Mouse (Mus musculus) naive thymus-derived CD4-positive, alpha-beta T cell, adult 2 months (primary cell): ENCODE measurements at regions not wholly inside any gene's neighbourhood (a gene's known extent, or its start where the extent isn't known, plus 50 kb on each side); places are given as distances from the start of the nearest gene placed in this dataset.

Source experiments
- DNase-seq: peaks from one replicate; pipeline ENCODE4 v3.0.0-alpha.2; 2011; ENCODE audit warnings: low read depth

DNA sequence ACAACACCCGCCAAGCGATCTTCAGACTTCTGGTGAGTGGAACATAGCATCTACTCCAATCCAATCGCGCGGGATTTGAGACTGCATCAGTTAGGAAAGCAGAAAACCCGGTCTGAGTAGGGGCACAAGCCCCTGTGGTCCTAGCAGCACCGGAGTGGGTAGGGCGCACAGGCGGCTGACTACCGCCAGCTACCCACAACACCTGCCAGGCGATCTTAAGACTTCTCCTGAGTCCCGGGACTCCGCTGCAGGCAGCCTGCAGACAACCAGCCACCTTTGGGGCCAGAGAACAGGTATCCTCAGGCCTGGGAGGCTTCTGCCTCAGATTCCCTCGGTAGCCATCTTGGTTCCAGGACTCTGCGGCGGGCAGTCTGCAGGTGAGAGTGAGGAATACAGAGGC, 208.2 kb upstream of the Pdzrn3 start:
- no peak for DNase-seq

DNA sequence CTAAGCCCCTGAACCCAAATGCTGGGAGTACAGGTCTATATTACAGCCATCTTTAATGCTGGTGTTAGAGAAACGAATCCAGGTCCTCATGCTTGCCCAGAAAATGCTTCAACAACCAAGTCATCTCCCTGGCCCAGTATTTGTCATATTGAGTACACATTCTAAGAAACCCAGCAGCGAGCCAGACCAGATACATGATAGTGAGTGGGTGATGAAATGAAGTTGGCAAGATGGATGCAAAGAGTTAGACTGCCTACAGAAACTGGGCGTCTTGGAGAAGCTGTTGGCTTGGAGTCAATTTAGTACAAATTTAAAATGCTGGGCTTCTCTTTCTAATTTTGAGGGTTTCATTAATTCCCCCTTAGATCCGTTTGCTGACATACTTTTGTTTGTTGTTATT, 203.1 kb upstream of the Pdzrn3 start:
- no peak for DNase-seq

DNA sequence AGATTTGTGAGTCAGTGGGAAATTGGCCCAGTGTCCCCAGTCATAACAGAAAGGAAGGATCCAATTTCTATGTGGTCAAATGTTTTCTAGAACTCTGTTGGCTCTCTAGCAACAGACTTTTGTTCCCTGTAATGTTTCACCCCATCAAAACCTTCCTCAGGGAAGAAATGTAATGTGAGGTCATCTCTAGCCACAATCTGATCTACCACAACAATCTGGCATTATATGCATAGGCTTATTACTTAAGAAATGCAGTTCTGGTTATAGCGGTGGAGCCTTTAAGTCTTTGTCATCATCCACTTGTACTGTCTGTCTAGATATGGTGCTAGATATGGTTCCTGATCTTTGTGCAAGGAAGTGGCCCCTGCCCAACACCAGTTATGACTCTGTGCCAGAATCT, 178.4 kb upstream of the Pdzrn3 start:
- no peak for DNase-seq

DNA sequence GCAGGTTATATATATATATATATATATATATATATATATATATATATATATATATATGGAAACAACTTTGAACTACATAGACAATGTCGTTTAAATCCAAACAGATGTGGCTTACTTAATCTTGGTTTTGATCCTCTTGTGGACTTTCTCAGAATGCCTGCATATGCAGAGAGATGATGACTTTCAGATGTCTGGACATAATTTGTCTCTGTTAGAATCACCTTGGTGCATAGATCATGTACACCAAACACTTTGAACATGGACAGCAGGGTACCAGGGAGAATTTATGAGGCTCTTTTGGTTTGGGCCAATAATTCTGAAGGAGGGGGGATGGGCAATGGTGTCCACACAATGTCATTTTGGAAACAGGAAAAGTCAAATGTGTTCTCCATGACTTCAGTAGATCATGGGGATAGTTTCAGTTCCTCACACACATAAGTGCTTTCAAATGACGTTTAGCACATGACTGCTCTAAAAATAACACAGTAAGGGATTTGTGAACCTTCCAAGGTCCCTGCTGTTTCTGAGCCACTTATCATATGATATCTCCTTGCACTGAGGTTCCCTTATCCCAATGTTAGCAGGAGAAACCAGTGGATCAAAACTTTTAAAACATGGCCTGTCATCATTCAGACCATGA, 177.4 kb upstream of the Pdzrn3 start:
- DNase-seq = no peak

DNA sequence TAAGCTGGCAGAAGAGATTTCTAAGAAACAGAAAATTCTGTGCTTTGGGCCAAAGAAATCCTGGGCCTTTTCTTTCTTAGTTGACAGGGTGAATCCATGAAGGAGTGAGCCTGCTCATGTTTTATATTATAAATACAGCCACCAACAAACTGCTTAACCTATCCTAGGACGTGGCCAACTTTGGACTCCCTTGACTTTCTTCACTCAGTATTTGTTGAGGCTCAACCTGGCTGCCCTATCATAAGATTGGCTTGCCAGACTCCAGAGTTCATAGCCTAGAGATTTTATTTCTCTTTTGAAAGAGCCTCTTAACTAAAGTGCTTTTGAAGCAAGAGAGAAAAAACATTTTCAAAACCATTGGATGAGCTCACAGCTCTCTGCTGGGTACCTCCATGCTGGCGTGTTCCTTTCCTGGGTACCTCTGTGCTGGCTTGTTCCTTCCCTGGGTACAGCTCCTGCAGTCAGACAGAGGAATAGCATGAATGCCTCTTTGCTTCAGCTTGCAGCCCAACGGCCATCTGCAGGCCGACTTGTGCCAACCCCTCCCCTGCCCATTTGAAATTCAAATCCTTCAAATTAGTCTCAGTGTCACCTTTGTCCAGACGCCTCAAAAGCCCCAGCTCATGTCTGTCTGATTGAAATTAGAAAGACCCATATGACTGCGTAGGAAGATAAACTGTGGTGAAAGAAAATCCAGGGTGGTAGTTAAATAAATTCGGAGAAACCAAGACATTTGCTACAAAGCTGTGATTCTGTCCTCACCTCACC, 173.0 kb upstream of the Pdzrn3 start:
- no peak for DNase-seq

DNA sequence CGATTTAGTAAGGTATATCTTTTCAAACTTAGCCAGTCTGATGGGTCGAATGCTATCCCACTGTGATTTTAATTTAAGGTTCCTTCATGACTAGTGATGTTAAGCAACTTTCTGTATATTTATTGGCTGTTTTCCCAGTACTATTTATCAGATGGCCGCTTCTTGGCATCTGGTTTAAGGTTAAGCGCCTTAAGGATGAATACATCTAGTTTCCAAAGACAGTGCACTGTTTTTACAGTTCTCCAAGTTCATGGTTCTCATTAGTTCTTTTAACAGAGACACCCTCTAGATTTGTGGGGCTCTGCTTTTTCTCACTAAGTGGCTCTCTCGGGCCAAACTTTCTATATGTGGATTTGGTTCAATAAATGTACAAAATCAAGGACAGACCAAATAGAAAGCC, 159.9 kb upstream of the Pdzrn3 start:
- DNase-seq = no peak

DNA sequence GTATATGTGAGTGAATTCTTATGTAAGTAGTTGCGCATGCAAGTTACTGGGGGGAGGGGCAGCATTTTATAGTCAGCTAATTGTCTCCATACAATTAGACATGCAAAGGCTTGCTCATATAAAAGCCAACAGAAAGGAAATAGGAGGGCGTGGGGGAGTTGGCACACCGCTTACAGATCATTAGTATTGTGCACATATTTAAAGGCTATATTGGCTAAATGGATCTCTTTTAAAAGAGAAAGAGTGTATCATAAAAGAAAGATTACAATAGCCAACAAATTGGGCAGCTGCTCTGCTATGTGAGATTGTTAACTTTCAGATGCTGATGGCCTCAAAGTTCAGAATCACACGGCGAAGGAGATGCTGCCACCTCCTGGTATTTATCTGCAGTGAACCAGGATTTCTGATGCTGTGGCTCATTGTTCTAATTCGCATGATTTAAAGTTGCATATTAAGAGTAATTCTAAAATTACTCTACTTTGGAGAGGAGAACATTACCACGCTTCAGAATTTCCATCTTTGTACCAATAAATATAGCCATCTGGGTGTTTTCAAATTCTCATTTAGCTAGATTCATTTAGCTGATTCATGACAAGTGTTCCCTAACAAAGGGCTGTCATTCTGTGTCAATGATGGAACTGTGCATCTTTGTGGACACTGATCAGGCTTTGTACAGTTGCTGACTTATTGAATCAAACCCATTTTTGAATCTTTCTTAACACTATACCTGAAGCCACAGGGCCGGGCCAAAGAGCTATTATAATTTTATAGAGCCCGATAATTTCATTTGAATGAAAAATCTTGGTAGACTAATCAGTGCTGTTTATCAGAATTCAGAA, 156.7 kb upstream of the Pdzrn3 start:
- DNase-seq = peak; percentile 10

DNA sequence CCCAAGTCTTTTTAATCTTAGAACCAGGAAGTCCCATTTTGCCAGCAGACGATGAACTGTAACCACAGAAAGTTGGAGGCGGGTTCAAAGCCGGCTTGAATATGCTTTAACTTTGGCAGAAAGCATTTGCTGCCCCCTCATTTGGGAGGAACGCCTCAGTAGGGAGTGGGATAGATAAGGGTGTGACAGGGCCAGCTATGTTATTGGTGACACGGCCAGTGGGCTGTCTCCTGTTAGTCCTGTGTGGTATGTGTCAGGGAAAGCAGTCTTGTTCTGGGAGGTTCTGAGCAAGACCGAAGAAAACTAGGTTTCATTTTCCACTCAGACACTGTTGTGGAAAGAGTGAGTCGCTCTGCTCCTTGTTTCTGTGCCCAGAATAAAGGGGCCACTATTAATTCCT, 154.7 kb upstream of the Pdzrn3 start:
- DNase-seq = no peak

DNA sequence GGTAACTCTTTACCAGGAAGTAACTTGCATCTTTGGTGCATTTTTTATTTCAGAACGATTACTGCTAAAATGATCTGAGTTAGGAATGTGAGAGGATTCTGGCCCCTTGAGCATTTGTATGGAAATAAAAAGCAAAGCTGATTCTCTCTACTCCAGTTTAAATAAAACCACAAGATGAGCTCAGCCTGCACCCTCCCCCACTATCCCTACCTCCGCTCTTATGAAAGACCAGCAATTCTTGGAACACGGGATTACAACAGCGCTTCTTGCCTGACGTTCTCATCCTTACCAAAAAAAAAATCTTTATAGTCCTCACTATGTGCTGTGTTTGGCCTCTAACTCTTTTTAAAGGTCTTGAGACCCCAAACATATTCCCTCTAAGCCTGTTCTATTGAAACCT, 154.2 kb upstream of the Pdzrn3 start:
- DNase-seq = no peak

DNA sequence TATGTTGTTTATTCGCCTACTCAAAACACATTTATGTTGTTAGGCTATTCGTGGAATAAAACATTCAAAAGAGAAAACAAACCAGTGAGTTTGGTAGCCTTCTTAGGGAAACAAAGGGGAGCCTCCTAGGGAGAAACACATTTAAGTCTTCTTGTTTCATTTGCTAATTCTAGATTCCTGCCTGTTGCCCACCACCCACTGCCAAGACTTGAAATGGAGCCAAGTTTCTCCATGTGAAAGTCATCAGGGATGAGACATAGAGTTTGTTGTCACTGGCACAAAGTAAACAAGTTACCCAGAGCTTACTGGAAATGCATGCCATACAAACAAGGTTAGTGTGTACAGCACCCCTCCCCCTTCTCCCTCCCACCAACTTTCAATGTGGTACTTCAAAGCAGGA, 147.4 kb upstream of the Pdzrn3 start:
- no peak for DNase-seq

DNA sequence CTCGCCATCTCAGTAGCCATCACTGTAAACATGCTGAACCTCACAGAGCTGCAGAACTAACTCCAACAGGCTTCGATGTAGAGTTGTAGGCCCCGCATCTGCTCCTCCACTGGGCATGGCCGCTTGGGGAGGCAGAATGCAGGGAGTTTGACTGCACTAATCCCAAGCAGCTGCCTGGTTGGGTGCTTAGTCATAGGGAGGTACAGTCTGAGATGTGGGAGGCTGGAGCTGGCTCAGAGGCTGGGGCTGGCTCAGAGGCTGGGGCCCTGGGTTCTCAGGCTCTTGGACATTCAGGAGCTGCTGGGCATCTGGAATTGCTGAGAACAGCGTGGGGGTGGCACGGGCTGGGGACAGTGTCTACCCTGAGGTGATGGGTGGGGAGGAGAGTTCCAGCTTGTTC, 143.6 kb upstream of the Pdzrn3 start:
- no peak for DNase-seq

DNA sequence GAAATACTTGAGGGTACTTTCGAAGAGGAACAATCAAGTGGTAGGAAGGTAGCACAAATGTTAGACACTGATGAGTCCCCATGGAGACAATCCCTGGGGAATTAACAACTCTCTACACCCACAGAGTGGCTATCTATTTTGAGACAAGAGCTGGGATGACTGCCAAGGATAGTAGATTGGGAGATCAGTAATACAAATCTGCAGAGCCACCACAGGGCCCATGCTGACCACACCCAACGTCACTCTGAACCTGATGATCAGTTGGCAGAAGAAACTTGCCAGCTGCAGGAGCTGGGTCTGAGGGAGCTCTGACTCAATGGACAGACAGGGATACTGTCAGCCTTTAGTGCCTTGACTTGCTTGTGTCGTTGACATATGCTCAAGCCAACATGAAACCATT, 143.1 kb upstream of the Pdzrn3 start:
- DNase-seq = no peak

DNA sequence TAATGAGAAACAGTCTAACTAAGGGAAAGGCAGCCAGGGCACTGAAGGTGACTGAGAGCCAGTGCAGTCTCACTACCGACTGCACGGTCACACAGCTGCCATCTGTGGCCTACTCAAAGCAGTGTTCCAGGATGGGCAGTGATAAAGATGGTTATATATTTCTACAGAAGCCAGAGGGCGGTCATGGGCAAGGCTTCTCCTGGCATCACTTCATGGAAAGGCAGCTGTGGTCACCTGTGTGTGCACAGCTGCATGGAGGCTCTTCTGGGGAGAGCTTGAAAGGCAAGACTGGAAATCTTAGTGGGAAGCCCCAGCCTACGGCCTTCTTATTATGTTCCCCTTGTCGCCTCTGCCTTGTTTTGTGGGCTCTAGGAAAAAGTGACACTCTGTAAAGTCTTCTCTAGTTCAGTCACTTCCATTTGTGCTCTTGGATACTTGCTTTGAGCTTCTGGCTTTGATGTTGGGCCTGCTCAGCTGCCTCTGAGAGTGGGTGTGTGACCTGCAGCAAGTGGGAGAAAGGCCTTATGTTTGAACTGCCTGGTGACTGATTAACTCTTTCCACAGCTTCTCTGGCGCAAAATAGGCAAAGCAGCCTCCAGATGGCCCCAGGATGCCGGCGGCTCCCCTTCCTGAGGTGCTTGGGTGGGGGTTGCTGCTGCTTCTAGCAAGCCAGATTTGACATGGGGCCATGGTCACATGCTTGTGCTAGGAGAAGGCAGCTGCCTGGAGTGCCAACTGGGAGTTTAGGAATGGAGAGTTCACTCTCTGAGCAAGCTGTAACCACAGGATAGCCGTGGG, 141.4 kb upstream of the Pdzrn3 start:
- no peak for DNase-seq

DNA sequence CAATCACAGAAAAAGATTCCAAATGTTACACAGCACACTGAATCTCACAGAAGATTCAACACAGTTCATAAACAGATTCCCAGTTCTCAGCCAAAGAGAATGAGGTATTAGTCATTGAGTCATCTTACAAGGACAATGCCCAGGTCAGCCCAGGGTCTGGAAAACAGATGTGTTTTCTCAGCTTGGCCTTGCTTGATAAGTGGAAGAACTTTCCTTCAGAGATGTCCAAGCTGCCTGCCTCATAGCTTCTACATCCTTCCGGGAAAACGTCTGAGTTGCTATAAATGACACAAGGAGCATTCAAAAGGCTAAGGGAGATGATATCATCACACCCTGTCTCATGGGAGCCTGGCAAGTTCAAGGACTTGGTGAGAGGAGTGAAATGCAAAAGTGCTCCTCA, 139.9 kb upstream of the Pdzrn3 start:
- no peak for DNase-seq

DNA sequence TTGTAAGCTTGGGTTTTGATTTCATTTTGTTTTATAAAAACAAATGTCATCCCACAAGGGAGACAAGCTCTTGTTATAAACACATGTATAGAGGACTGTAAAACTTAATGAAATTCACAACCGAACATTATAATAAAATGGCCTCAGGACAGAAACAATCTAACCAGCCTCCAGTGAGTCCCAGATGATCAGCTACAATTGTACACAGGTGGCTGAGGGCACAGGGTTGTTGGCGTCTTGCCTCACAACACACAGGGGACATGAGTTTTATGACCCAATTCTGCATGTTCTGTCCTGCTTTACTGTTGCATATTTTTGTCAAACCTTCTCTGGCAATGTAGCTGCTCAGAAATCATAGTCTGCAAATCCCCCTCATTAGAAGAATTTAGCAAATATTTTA, 136.0 kb upstream of the Pdzrn3 start:
- no peak for DNase-seq

DNA sequence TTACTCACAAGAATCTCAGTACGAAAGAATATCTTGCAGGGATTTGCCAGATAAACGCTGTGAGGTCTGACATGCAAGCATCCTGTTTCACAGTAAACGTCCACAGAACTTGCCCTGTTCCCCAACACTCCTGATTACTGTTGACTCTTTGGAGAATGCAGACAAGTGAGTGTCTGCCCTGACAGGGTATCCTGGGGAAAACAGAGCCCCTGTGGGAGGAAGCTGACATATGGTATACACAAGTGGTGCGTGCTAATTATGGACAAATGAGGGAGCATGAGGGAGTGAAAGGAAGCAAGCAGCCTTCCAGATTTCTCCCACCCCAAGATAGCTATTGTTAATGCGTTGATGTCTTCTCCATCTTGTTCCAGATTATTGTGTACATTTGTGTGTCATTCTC, 124.5 kb upstream of the Pdzrn3 start:
- DNase-seq = no peak

DNA sequence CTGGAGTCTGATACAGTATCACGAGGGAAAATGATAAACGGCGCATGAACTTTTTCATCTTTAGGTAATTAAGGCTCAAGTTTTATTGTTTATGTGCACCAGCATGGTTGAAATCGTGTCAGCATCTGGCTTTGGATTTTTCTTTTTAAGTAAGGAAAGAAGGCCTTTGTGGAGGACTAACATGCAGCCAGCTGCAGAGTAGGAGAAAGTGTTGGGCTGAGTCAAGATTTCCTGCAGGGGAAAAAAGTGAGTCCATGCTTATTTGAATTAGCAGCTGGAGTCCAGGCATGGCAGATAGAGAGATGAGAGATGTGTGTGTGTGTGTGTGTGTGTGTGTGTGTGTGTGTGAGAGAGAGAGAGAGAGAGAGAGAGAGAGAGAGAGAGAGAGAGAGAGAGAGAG, 124.0 kb upstream of the Pdzrn3 start:
- no peak for DNase-seq

DNA sequence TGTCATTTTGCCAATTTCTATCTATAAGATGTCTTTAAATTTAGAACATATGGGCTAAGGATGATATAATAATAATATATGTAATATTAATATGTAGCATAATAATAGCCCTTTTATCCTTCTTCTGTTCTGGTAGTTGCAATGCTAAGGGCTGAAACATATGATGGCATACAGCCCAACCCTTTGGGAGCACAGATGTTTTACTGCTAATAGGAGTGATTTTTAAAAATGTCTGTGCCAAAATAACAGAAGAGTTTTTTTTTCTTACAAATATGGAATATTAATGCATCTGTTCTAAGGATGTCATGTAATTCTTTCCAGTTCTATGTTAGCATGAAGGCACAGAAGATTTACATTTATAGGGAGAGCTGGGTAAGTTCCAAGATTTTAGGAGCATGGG, 122.5 kb upstream of the Pdzrn3 start:
- DNase-seq = no peak

DNA sequence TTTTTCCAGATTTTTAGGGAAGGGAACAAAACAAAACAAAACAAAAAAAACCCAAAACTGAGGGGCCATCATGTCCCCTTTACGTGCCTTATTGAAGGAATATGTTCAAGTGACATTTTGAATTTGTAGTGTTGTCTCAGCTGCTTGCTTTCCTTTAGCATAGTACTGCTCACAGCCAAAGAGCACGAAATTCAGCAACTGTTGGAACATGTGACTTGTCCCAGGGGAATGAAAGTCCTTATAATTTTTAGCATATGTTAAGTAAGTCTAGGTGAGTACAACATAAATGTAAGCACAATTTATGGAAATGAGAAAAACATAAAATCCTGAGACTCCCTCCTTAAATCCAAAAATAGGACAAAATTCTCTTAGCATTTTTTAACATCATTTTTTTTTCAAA, 110.8 kb upstream of the Pdzrn3 start:
- no peak for DNase-seq

DNA sequence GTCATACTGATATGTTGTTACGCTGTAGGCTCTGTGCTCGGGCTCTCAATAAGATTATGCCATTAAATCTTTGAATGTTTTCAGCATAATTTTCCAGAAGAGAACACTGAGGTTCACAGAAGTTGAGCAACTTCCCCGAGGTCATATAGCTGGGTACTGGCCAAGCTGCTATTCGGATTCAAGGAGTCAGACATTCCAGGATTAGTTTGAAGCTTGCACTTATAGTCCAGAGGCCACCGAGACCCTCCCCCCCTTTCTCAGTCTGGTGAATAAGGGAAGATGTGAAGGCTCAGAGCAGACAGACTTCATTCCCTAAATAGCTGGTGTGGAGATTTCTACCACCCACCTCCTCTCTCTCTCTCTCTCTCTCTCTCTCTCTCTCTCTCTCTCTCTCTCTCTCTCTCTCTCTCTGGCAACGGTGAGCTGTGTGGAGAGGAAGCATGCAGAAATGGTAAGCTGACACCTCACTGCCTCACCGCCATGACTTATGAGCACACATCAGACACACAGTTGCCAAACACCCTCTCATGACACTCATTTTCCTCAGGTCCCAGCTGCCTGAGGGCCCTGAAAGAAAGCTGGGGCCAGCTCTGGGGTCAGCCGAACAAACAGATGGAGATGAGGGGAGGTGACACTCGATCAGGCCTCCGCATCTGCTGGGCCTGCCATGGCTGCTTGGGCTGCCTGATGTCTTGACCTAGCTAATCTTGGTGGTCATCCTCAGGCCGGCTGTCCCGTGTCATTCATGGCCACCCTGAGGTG, 107.0 kb upstream of the Pdzrn3 start:
- no peak for DNase-seq

DNA sequence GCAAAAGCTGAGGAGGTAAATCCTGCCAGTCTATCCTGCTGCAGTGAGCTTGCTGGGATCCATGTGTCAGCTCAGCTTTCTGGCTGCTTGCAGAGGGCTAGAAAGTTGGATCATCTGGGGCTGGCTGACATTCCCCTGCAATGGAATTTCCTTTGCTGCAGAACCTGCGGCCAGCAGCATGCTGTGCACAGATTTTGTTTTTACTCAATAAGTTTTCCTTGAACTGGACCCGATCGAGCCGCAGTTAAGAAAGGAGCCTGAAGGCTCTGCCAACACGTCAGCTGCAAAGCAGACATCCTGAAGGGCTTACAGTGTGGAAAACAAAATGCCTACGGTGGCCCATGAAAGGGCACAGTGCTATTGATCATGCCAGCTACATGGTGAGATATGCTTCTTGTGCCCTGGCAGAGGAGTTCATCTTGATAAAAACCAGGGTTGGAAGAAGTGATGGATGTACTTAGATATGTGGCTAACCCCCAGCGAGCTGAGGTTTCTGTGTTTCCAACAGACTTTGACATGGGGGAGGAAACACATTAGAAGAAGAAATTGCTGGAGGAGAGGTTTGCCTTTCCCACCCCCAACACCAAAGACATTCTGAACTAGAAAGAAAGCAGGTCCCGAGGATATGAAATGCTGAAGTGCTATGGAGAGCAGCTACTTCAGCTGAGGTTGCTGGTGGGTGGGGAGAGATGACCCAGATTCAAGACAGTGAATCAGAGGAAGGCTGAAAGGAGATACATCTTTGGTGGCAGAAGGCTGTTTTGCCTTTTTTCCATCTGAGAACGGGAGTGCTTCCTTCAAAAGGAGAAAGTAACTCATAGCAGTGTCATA, 105.2 kb upstream of the Pdzrn3 start:
- no peak for DNase-seq
